Mouse (Mus musculus) MEL (cell line): Measurements from ENCODE around the gene Cluh. TPM values are rescaled to one million over a fixed set of nuclear protein-coding genes. Genes with fewer than 3 reads are reported as not detected.
A peak's percentile ranks its signal among the peaks of the same experiment; 100 is the strongest.

ENCODE experiments used
- DNase-seq: peaks from one replicate; pipeline ENCODE4 v3.0.0; 2011; ENCODE audit warnings: low read depth, low spot score
- H3K27ac ChIP-seq: 2 replicates; pipeline ENCODE4 v1.5.1; 2012; ENCODE audit warnings: low read depth, mild to moderate bottlenecking, control low read depth, low read length, moderate library complexity; ENCODE audit not compliant: control insufficient read depth
- H3K27me3 ChIP-seq, 2 experiments: fragments of 150-350 bp in 1 of 2; sonication (generic) in 1 of 2; 2 replicates each; pipeline ENCODE4 v1.6.1; 2012; ENCODE audit warnings: low read length in 2 of 2, mild to moderate bottlenecking in 2 of 2, improper control_type of control experiment in 1 of 2, moderate library complexity in 1 of 2; ENCODE audit not compliant: insufficient read depth in 2 of 2, control insufficient read depth in 1 of 2
- H3K36me3 ChIP-seq, 2 experiments: 2 replicates each; pipeline ENCODE4 v1.6.1; 2012 to 2014; ENCODE audit warnings: low read length in 2 of 2, improper control_type of control experiment in 1 of 2, inconsistent platforms in 1 of 2, mild to moderate bottlenecking in 1 of 2; ENCODE audit not compliant: insufficient read depth in 2 of 2, control insufficient read depth in 1 of 2
- H3K4me1 ChIP-seq, 2 experiments: fragments of 150-350 bp in 1 of 2; sonication (generic) in 1 of 2; 2 replicates each; pipeline ENCODE4 v1.6.1; 2012; ENCODE audit warnings: low read length in 2 of 2, improper control_type of control experiment in 1 of 2, mild to moderate bottlenecking in 1 of 2; ENCODE audit not compliant: insufficient read depth in 2 of 2, control insufficient read depth in 1 of 2
- H3K4me3 ChIP-seq, 2 experiments: fragments of 150-350 bp in 1 of 2; sonication (generic) in 1 of 2; 2 replicates each; pipeline ENCODE4 v1.5.1; 2012; ENCODE audit warnings: low read depth in 2 of 2, low read length in 2 of 2, mild to moderate bottlenecking in 2 of 2, moderate library complexity in 2 of 2, control low read depth in 1 of 2, improper control_type of control experiment in 1 of 2; ENCODE audit not compliant: control insufficient read depth in 1 of 2, insufficient read depth in 1 of 2
- H3K79me2 ChIP-seq: 2 replicates; pipeline ENCODE4 v1.6.1; 2012; ENCODE audit warnings: mild to moderate bottlenecking, low read length, moderate library complexity; ENCODE audit not compliant: control insufficient read depth, poor library complexity, insufficient read depth
- H3K9ac ChIP-seq: 2 replicates; pipeline ENCODE4 v1.6.1; 2012; ENCODE audit warnings: low read depth, mild to moderate bottlenecking, control low read depth, low read length, moderate library complexity; ENCODE audit not compliant: control insufficient read depth, poor library complexity, severe bottlenecking
- H3K9me3 ChIP-seq: fragments of 150-350 bp; sonication (generic); replicated peaks from 2 replicates; pipeline ENCODE4 v1.6.1; 2012; ENCODE audit warnings: mild to moderate bottlenecking, low read length, improper control_type of control experiment, moderate library complexity; ENCODE audit not compliant: insufficient read depth
- BHLHE40 ChIP-seq: IDR thresholded peaks from 2 replicates; pipeline ENCODE4 v1.6.1; 2012; ENCODE audit warnings: low read depth, mild to moderate bottlenecking, inconsistent platforms, low read length, improper control_type of control experiment, borderline replicate concordance
- CHD2 ChIP-seq: IDR thresholded peaks from 2 replicates; pipeline ENCODE4 v1.6.1; 2011; ENCODE audit warnings: low read length, improper control_type of control experiment
- CTCF ChIP-seq, 3 experiments: IDR thresholded peaks in 2 of 3; conservative IDR thresholded peaks in 1 of 3; 2 replicates each; pipeline ENCODE4 v1.5.1; 2011 to 2012; ENCODE audit warnings: low read length in 3 of 3, low read depth in 2 of 3, mild to moderate bottlenecking in 2 of 3, improper control_type of control experiment in 1 of 3, inconsistent platforms in 1 of 3, mixed read lengths in 1 of 3, moderate library complexity in 1 of 3; ENCODE audit not compliant: control insufficient read depth in 1 of 3, insufficient read depth in 1 of 3, poor library complexity in 1 of 3, severe bottlenecking in 1 of 3
- ELF1 ChIP-seq: IDR thresholded peaks from 2 replicates; pipeline ENCODE4 v1.6.1; 2014; ENCODE audit warnings: low read depth, mild to moderate bottlenecking, inconsistent platforms, low read length, improper control_type of control experiment, moderate library complexity
- EP300 ChIP-seq, 2 experiments: IDR thresholded peaks; 2 replicates each; pipeline ENCODE4 v1.6.1; 2011; ENCODE audit warnings: improper control_type of control experiment in 2 of 2, low read length in 2 of 2, low read depth in 1 of 2, mild to moderate bottlenecking in 1 of 2
- ETS1 ChIP-seq: IDR thresholded peaks from 2 replicates; pipeline ENCODE4 v1.6.1; 2012; ENCODE audit warnings: low read depth, mild to moderate bottlenecking, inconsistent platforms, low read length, improper control_type of control experiment, moderate library complexity
- GATA1 ChIP-seq: IDR thresholded peaks from 2 replicates; pipeline ENCODE4 v1.6.1; 2011; ENCODE audit warnings: low read depth, low read length, improper control_type of control experiment
- KAT2A ChIP-seq: conservative IDR thresholded peaks from 2 replicates; pipeline ENCODE4 v1.6.1; 2012; ENCODE audit warnings: low read depth, low read length, improper control_type of control experiment, inconsistent platforms
- MAFK ChIP-seq: IDR thresholded peaks from 2 replicates; pipeline ENCODE4 v1.6.1; 2011; ENCODE audit warnings: low read depth, mild to moderate bottlenecking, low read length, improper control_type of control experiment, borderline replicate concordance
- MAX ChIP-seq: IDR thresholded peaks from 2 replicates; pipeline ENCODE4 v1.6.1; 2011; ENCODE audit warnings: low read length, improper control_type of control experiment
- MAZ ChIP-seq: IDR thresholded peaks from 2 replicates; pipeline ENCODE4 v1.6.1; 2012; ENCODE audit warnings: low read depth, mild to moderate bottlenecking, inconsistent platforms, low read length, improper control_type of control experiment
- MXI1 ChIP-seq: IDR thresholded peaks from 2 replicates; pipeline ENCODE4 v1.6.1; 2011; ENCODE audit warnings: mild to moderate bottlenecking, low read depth, low read length, improper control_type of control experiment
- MYB ChIP-seq: IDR thresholded peaks from 2 replicates; pipeline ENCODE4 v1.6.1; 2011; ENCODE audit warnings: mild to moderate bottlenecking, low read depth, low read length, improper control_type of control experiment
- MYC ChIP-seq: IDR thresholded peaks from 2 replicates; pipeline ENCODE4 v1.6.1; 2011; ENCODE audit warnings: low read depth, mild to moderate bottlenecking, low read length, improper control_type of control experiment, moderate library complexity
- NRF1 ChIP-seq: IDR thresholded peaks from 2 replicates; pipeline ENCODE4 v1.6.1; 2014; ENCODE audit warnings: low read depth, mild to moderate bottlenecking, inconsistent platforms, low read length, improper control_type of control experiment, moderate library complexity; ENCODE audit not compliant: poor library complexity, insufficient read depth, severe bottlenecking
- POLR2A ChIP-seq, 2 experiments: IDR thresholded peaks; 2 replicates each; pipeline ENCODE4 v1.6.1; 2011 to 2012; ENCODE audit warnings: low read length in 2 of 2, mild to moderate bottlenecking in 2 of 2, control low read depth in 1 of 2, improper control_type of control experiment in 1 of 2, low read depth in 1 of 2, moderate library complexity in 1 of 2; ENCODE audit not compliant: control insufficient read depth in 1 of 2, insufficient read depth in 1 of 2, poor library complexity in 1 of 2
- POLR2AphosphoS5 ChIP-seq: IDR thresholded peaks from 2 replicates; pipeline ENCODE4 v1.6.1; 2012; ENCODE audit warnings: low read depth, borderline replicate concordance, mild to moderate bottlenecking, inconsistent platforms, low read length, moderate library complexity, mixed read lengths
- RCOR1 ChIP-seq: IDR thresholded peaks from 2 replicates; pipeline ENCODE4 v1.6.1; 2012; ENCODE audit warnings: low read depth, mild to moderate bottlenecking, inconsistent platforms, low read length, improper control_type of control experiment
- SIN3A ChIP-seq: IDR thresholded peaks from 2 replicates; pipeline ENCODE4 v1.6.1; 2012; ENCODE audit warnings: low read length, improper control_type of control experiment, inconsistent platforms
- SMC3 ChIP-seq: IDR thresholded peaks from 2 replicates; pipeline ENCODE4 v1.6.1; 2011; ENCODE audit warnings: low read depth, low read length, improper control_type of control experiment
- UBTF ChIP-seq: IDR thresholded peaks from 2 replicates; pipeline ENCODE4 v1.6.1; 2012; ENCODE audit warnings: low read depth, mild to moderate bottlenecking, inconsistent platforms, low read length, improper control_type of control experiment, moderate library complexity, borderline replicate concordance; ENCODE audit not compliant: insufficient read depth
- USF2 ChIP-seq, 2 experiments: IDR thresholded peaks; 2 replicates each; pipeline ENCODE4 v1.6.1; 2011 to 2012; ENCODE audit warnings: improper control_type of control experiment in 2 of 2, low read length in 2 of 2, borderline replicate concordance in 1 of 2, inconsistent platforms in 1 of 2, low read depth in 1 of 2, mild to moderate bottlenecking in 1 of 2; ENCODE audit not compliant: insufficient read depth in 1 of 2
- ZC3H11A ChIP-seq: IDR thresholded peaks from 2 replicates; pipeline ENCODE4 v1.6.1; 2012; ENCODE audit warnings: low read depth, mild to moderate bottlenecking, inconsistent platforms, low read length, improper control_type of control experiment
- ZKSCAN1 ChIP-seq: IDR thresholded peaks from 2 replicates; pipeline ENCODE4 v1.6.1; 2012; ENCODE audit warnings: low read depth, mild to moderate bottlenecking, inconsistent platforms, low read length, improper control_type of control experiment, moderate library complexity
- ZNF384 ChIP-seq: IDR thresholded peaks from 2 replicates; pipeline ENCODE4 v1.6.1; 2012; ENCODE audit warnings: low read depth, mild to moderate bottlenecking, inconsistent platforms, low read length, improper control_type of control experiment
- polyA plus RNA-seq, 2 experiments: library from polyadenylated mRNA; stranded (reverse) in 1 of 2; unstranded in 1 of 2; fragments of >175 nt in 1 of 2; fragments of >200 nt in 1 of 2; gene quantifications; 2 replicates each; pipeline versions ENCODE4 v1.2.1 to v1.2.4; 2012; ENCODE audit warnings: low replicate concordance in 2 of 2, low read depth in 1 of 2; ENCODE audit not compliant: insufficient read length in 2 of 2, insufficient read depth in 1 of 2, missing spikeins in 1 of 2
- total RNA-seq: library from RNA; depleted of rRNA; stranded (reverse); fragments of 300-350 nt; gene quantifications from 2 replicates; pipeline ENCODE4 v1.2.3, GENCODE M21; 2012

The Cluh gene
- total and polyA plus RNA-seq, 3 experiments: 53.8 to 135 (median 115) TPM

GRCm38 (mm10) chr11:74649095-74649646 lies at the start of gene Cluh (continued):
- TF ChIP-seq MAZ (peak; percentile 100), POLR2A (IDR thresholded peaks at IDR 0.05; ENCODE audit: control insufficient read depth in 1 of 2, insufficient read depth in 1 of 2, low read depth in 1 of 2, low read length in 2 of 2, poor library complexity in 1 of 2) (peak; percentile 72 to 77), MXI1 (peak; percentile 99), CTCF (IDR thresholded peaks at IDR 0.05 in 2 of 3, conservative IDR thresholded peaks at IDR 0.05 in 1 of 3; ENCODE audit: control insufficient read depth in 1 of 3, insufficient read depth in 1 of 3, low read depth in 2 of 3, low read length in 3 of 3, poor library complexity in 1 of 3, severe bottlenecking in 1 of 3) (no peak)

- H3K4me1 ChIP-seq: peaks cover 0 to 2% of the 10 kb centered on the region in 2 experiments; a peak in 2 of 4 replicates
- no peaks in the 10 kb centered on the region for H3K79me2 ChIP-seq
- H3K36me3 ChIP-seq: no peaks in the 10 kb centered on the region
- no peak overlapping the region for H3K4me3 ChIP-seq
- no peak for DNase-seq
- H3K9ac ChIP-seq: no peak overlapping the region
- H3K27ac ChIP-seq: no peak overlapping the region
- TF ChIP-seq CHD2: no peak
- TF ChIP-seq KAT2A: no peak
- TF ChIP-seq ELF1: no peak
- no peak for TF ChIP-seq USF2 (IDR thresholded peaks at IDR 0.05; ENCODE audit: borderline replicate concordance in 1 of 2, insufficient read depth in 1 of 2, low read depth in 1 of 2, low read length in 2 of 2)
- TF ChIP-seq RCOR1: no peak
- TF ChIP-seq EP300 (IDR thresholded peaks at IDR 0.05; ENCODE audit: low read depth in 1 of 2, low read length in 2 of 2): no peak
- no peak for TF ChIP-seq ZKSCAN1
- no peak for TF ChIP-seq MAX
- no peak for TF ChIP-seq BHLHE40
- no peak for TF ChIP-seq UBTF
- TF ChIP-seq MAZ: no peak
- no peak for TF ChIP-seq GATA1
- no peak for TF ChIP-seq ZC3H11A
- TF ChIP-seq MYB: no peak
- no peak for TF ChIP-seq SIN3A
- TF ChIP-seq ETS1: no peak
- no peaks in the 10 kb centered on the region for H3K9me3 ChIP-seq
- peaks cover 0 to 2% of the 10 kb centered on the region in 2 experiments; a peak in 2 of 4 replicates for H3K27me3 ChIP-seq
Measured at GRCm38 (mm10) chr11:74602286-74602685, 47.0 kb upstream of the Cluh start.

GRCm38 (mm10) chr11:74610068-74610467 lies 39.2 kb upstream of the Cluh start:
- Histone ChIP-seq H3K9me3 (no peaks in the 10 kb centered on the region), H3K27me3 (peaks cover 0 to 8% of the 10 kb centered on the region in 2 experiments), H3K4me1 (no peaks in the 10 kb centered on the region), H3K36me3 (no peaks in the 10 kb centered on the region), H3K9ac (no peak overlapping the region), H3K79me2 (no peaks in the 10 kb centered on the region), H3K4me3 (no peak overlapping the region), H3K27ac (no peak overlapping the region)
- no peak for DNase-seq
- TF ChIP-seq POLR2A (IDR thresholded peaks at IDR 0.05; ENCODE audit: control insufficient read depth in 1 of 2, insufficient read depth in 1 of 2, low read depth in 1 of 2, low read length in 2 of 2, poor library complexity in 1 of 2) (no peak), POLR2AphosphoS5 (no peak), MAX (no peak), SMC3 (no peak), BHLHE40 (no peak), MAFK (no peak), NRF1 (no peak), ZNF384 (no peak), MYC (no peak), EP300 (IDR thresholded peaks at IDR 0.05; ENCODE audit: low read depth in 1 of 2, low read length in 2 of 2) (no peak)
